Mouse (Mus musculus): ENCODE results near the gene Apobec3. TPM values are rescaled to one million over a fixed set of nuclear protein-coding genes. Genes with fewer than 3 reads are reported as not detected.
"Not testable (repeated sequence)": the region's sequence is repeated elsewhere in the genome, so short reads cannot be mapped to it uniquely, and the experiment has no call there.

Apobec3 gene
- polyA plus RNA-seq, 1 experiment, result 7.1 TPM

GRCm38 (mm10) chr15:79894343-79894742, 2.9 kb downstream of the Apobec3 start:
- no peak for DNase-seq (ENCODE audit: extremely low spot score in 1 of 2, low spot score in 1 of 2)

GRCm38 (mm10) chr15:79895221-79896079, 4.0 kb downstream of the Apobec3 start:
- not testable (repeated sequence) for DNase-seq (ENCODE audit: extremely low spot score in 1 of 2, low spot score in 1 of 2)

DNA sequence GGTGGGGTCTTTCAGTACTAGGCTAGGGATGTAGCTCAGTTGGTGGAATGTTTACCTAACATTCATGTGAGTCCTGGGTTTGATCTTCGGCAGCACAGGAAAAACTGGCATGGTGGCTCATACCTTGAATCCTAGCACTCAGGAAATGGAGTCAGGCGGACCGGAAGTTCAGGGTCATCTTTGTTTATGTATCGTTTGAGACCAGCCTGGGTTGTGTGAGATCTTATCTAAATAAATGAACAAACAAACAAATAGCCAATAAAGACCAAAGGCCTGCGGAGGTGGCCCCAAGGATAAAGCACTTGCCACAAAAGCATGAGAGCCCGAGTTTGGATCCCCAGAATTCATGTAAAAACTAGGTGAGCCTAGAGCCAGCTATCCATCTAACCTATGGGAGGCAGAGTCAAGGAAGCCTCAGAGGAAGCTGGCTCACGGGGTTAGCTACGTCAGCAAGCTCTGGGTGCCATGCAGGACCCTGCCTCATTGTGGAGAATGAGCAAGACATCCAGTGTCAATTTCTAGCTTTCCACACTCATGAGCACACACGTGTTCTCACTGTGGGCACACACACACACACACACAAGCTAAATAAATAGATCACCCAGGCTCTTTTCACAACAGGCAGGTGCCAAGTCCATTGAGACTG, 4.7 kb downstream of the Apobec3 start:
- DNase-seq (ENCODE audit: extremely low spot score in 1 of 2, low spot score in 1 of 2), result no peak

GRCm38 (mm10) chr15:79898988-79899387, 7.5 kb downstream of the Apobec3 start:
- DNase-seq (ENCODE audit: extremely low spot score in 1 of 2, low spot score in 1 of 2), result no peak

- no peak for DNase-seq (ENCODE audit: extremely low spot score in 1 of 2, low spot score in 1 of 2)
These were observed 8.5 kb downstream of the Apobec3 start for GRCm38 (mm10) chr15:79899828-79900510.

DNA sequence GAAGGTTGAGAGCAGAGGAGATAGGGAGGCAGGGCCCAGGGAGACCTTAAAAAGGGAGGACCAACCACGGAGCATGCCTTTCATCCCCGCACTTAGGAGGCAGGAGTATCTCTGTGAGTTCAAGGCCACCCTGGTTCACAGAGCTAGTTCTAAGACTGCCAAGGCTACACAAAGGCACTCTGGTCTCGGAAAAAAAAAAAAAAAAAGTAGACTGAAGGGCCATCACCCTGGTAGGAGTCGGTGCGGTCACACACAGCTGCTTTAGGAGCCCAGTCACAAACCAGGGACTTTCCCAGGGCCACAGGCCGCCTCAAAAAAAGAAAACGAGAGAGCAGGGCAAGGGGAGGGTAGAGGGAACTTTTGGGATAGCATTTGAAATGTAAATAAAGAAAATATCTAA, 9.3 kb downstream of the Apobec3 start:
- no peak for DNase-seq (ENCODE audit: extremely low spot score in 1 of 2, low spot score in 1 of 2)

DNA sequence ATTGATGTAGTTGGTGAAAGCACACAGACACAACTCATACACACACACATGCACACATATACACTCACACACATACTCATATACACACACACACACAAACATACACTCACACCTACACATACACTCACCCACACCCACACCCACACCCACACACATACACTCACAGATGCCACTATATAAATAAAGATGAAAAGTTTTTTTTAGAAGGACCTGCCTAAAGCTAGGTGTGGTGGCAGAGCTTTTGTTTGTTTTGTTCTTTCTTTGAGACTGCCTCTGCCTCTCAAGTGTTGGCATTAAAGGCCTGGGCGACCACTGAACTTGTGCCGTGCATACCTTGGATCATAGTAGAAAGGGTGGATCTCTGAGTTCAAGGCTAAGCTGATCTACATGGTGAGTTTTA, 9.9 kb downstream of the Apobec3 start:
- no peak for DNase-seq (ENCODE audit: extremely low spot score in 1 of 2, low spot score in 1 of 2)

DNA sequence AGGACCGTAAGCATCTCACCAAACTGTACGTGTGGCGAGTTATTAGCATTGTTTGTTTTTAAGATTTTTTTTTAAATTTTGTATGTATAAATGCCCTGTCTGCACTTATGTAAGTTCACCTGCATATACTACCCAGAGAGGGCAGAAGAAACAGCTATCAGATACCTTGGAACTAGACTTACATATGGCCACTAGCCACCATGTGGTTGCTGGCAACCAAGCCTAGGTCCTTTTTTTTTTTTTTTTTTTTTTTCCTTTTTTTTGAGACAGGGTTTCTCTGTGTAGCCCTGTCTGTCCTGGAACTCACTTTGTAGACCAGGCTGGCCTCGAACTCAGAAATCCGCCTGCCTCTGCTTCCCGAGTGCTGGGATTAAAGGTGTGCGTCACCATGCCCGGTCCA, 11.6 kb downstream of the Apobec3 start:
- DNase-seq (ENCODE audit: extremely low spot score in 1 of 2, low spot score in 1 of 2), result not testable (repeated sequence)

GRCm38 (mm10) chr15:79903963-79904362, 12.5 kb downstream of the Apobec3 start:
- DNase-seq (ENCODE audit: extremely low spot score in 1 of 2, low spot score in 1 of 2), result no peak

- DNase-seq (ENCODE audit: extremely low spot score in 1 of 2, low spot score in 1 of 2), result not testable (repeated sequence)
These were observed 13.2 kb downstream of the Apobec3 start for GRCm38 (mm10) chr15:79904678-79905077.

GRCm38 (mm10) chr15:79905211-79905610, 13.8 kb downstream of the Apobec3 start:
- no peak for DNase-seq (ENCODE audit: extremely low spot score in 1 of 2, low spot score in 1 of 2)

DNA sequence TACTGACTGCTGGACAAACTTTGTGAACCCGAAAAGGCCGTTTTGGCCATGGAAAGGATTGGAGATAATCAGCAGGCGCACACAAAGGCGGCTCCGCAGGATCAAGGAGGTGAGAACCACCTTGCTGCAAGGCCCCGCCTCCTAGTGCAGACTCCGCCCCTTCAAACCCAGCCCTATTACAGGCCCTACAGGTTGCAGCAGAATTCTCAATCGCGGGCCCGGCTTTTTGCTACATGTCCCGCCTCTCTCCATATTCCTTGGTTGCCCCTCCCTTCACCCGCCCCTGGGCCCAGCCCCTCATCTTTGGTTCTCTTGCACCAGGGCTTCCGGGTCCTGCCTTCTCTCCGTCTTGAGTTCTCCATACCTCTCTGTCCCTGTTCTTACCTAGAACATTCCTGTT, 15.4 kb downstream of the Apobec3 start:
- DNase-seq (ENCODE audit: extremely low spot score in 1 of 2, low spot score in 1 of 2), result no peak

- not testable (repeated sequence) for DNase-seq (ENCODE audit: extremely low spot score in 1 of 2, low spot score in 1 of 2)
These were observed 17.5 kb downstream of the Apobec3 start for GRCm38 (mm10) chr15:79909006-79909405.

DNA sequence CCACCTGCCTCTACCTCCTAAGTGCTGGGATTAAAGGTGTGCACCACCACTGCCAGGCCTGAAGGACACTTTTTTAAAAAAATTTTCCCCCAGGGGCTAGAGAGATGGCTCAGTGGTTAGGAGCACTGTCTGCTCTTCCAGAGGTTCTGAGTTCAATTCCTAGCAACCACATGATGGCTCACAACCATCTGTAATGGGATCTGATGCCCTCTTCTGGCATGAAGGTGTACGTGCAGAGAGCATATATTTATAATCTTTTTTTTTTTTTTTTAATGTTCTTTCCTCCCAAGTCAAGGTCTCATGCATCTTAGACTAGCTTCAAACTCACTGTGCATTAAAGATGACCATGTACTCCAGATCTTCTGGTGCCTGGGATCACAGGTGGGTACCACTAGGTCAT, 19.4 kb downstream of the Apobec3 start:
- not testable (repeated sequence) for DNase-seq (ENCODE audit: extremely low spot score in 1 of 2, low spot score in 1 of 2)

GRCm38 (mm10) chr15:79911339-79911738, 19.9 kb downstream of the Apobec3 start:
- DNase-seq (ENCODE audit: extremely low spot score in 1 of 2, low spot score in 1 of 2), result no peak

DNA sequence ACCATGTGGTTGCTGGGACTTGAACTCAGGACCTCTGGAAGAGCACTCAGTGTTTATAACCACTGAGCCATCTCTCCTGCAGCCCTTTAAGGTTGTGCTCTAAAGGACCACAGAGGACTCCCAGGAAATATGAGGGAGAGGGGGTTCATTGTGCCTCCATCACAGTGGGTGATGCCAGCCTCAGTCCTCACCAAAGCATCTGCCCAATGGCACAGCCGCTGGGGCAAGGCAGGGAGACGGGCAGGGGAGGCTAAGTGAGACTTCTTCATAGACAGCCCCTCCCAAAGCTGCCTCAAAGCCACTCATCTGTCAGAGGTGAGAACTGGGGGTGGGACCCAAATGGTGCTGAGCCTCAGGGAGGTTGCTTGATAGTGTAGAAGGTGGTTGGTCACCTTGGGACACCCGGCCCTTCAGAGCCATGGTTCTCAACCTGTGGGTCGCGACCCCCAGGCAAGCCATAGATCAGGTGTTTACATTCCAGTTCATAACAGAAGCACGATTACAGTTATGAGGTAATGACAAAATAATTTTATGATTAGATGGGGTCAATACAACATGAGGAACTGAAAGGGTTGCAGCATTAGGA, 22.4 kb downstream of the Apobec3 start:
- no peak for DNase-seq (ENCODE audit: extremely low spot score in 1 of 2, low spot score in 1 of 2)

- DNase-seq (ENCODE audit: extremely low spot score in 1 of 2, low spot score in 1 of 2), result peak in 1 of 2 experiments; percentile 60
These were observed 22.9 kb downstream of the Apobec3 start for GRCm38 (mm10) chr15:79914357-79914756.

DNA sequence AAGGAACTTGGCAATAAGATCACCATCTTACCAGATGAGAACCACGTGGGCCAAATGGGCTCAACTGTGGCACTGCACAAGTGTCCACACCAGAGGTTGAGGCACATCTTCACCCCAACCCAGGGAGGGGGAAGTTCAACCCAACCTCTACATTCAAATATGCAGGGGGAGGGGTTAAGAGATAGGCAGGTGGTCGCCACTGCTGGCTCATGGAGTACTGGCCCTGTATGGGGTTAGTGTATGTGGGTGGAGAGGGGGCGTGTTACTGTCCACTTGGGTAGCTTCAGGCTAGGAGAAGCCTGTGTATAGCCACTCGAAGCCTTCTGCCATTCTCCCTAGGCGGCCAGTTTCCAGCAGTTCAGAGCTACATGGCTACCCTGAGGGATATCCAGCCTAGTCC, 24.7 kb downstream of the Apobec3 start:
- no peak for DNase-seq (ENCODE audit: extremely low spot score in 1 of 2, low spot score in 1 of 2)

- no peak for DNase-seq (ENCODE audit: extremely low spot score in 1 of 2, low spot score in 1 of 2)
These were observed 25.8 kb downstream of the Apobec3 start for GRCm38 (mm10) chr15:79917111-79917720.

- no peak for DNase-seq (ENCODE audit: extremely low spot score in 1 of 2, low spot score in 1 of 2)
These were observed 27.0 kb downstream of the Apobec3 start for GRCm38 (mm10) chr15:79918485-79918884.

GRCm38 (mm10) chr15:79919787-79920186, 28.3 kb downstream of the Apobec3 start:
- DNase-seq (ENCODE audit: extremely low spot score in 1 of 2, low spot score in 1 of 2), result no peak
